ENCODE assay signal across 9 mouse cellular contexts in genomic region chr13:107923129-107924114, GRCm38 (mm10).
DNase-seq lines count a peak whose midpoint lies in the region; ATAC-seq and TF ChIP-seq lines count a peak whose summit lies in the region.
"Had no signal": no experiment of that assay in that cellular context is flagged by ENCODE, and none has a peak within 500 bp of the region (broad histone marks: within the 10 kb centered on the region; RNA-seq: fewer than 3 reads in every experiment).

No protein-coding gene starts in this region.

- H3K9ac ChIP-seq in kidney, embryonic 16.5 days (replicated peaks; ENCODE audit: low read length), result no peak overlapping the region
- peak overlapping the region; percentile 25; the same call in 1 of the 2 replicates for H3K9ac ChIP-seq in embryonic facial prominence, embryonic 14.5 days (ENCODE audit: low read depth, low read length)
- H3K9ac ChIP-seq in stomach, embryonic 15.5 days, result no peak overlapping the region

- H3K4me1 ChIP-seq in kidney, embryonic 16.5 days (ENCODE audit: insufficient read depth, low read length), result no peaks in the 10 kb centered on the region; the same call in 1 of the 2 replicates
- peaks cover 12% of the 10 kb centered on the region; the same call in 1 of the 2 replicates for H3K4me1 ChIP-seq in embryonic facial prominence, embryonic 14.5 days (ENCODE audit: control insufficient read depth, insufficient read depth, low read length)
- 0 out of 2 replicates have a peak, but pooled peaks cover 6% of the 10 kb centered on the region for H3K4me1 ChIP-seq in stomach, embryonic 15.5 days

- WGBS in kidney, embryonic 16.5 days, result 53% methylated on average over 19 of the region's 19 CpGs
- 36% methylated on average over 19 of the region's 19 CpGs for WGBS in embryonic facial prominence, embryonic 14.5 days
- 45% methylated on average over 19 of the region's 19 CpGs for WGBS in stomach, embryonic 15.5 days

- H3K27me3 ChIP-seq in kidney, embryonic 16.5 days (ENCODE audit: insufficient read depth, low read length), result no peaks in the 10 kb centered on the region
- H3K27me3 ChIP-seq in embryonic facial prominence, embryonic 14.5 days (replicated peaks; ENCODE audit: control insufficient read depth, insufficient read depth, low read length), result no peaks in the 10 kb centered on the region
- H3K27me3 ChIP-seq in stomach, embryonic 15.5 days (replicated peaks), result no peaks in the 10 kb centered on the region

- intact Hi-C loops in heart, postnatal 10 days (cut with DNase I), result no loop called here

- no peak for TF ChIP-seq CTCF in brain, embryonic 14.5 days (IDR thresholded peaks at IDR 0.05; ENCODE audit: borderline replicate concordance, extremely low read depth, insufficient read depth, insufficient read length)

- no peak overlapping the region for H3K4me2 ChIP-seq in kidney, embryonic 16.5 days (replicated peaks; ENCODE audit: low read depth, low read length)
- peak overlapping the region; percentile 38 for H3K4me2 ChIP-seq in embryonic facial prominence, embryonic 14.5 days (ENCODE audit: low read depth, low read length)
- H3K4me2 ChIP-seq in stomach, embryonic 15.5 days, result peak overlapping the region; percentile 27

- TF ChIP-seq POLR2A in brain, embryonic 14.5 days (IDR thresholded peaks at IDR 0.05; ENCODE audit: borderline replicate concordance, extremely low read depth, insufficient read depth, insufficient read length, poor library complexity, severe bottlenecking), result no peak

- ATAC-seq in kidney, embryonic 16.5 days (ENCODE audit: low FRiP score, low TSS enrichment), result peak; percentile 42; the same call in 1 of the 2 replicates
- peak; percentile 85 for ATAC-seq in embryonic facial prominence, embryonic 14.5 days (ENCODE audit: low read depth)
- peak; percentile 62; the same call in 1 of the 2 replicates for ATAC-seq in stomach, embryonic 15.5 days (ENCODE audit: insufficient read depth, low FRiP score, low read depth)

- no peak overlapping the region for H3K4me3 ChIP-seq in kidney, embryonic 16.5 days (ENCODE audit: low read length)
- no peak overlapping the region for H3K4me3 ChIP-seq in embryonic facial prominence, embryonic 14.5 days (ENCODE audit: low read depth, low read length)
- H3K4me3 ChIP-seq in stomach, embryonic 15.5 days (replicated peaks), result no peak overlapping the region

- no peaks in the 10 kb centered on the region for H3K36me3 ChIP-seq in kidney, embryonic 16.5 days (ENCODE audit: insufficient read depth, low read length)
- H3K36me3 ChIP-seq in embryonic facial prominence, embryonic 14.5 days (ENCODE audit: control insufficient read depth, insufficient read depth, low read length), result no peaks in the 10 kb centered on the region
- H3K36me3 ChIP-seq in stomach, embryonic 15.5 days, result no peaks in the 10 kb centered on the region
- H3K36me3 ChIP-seq: G1E had no signal

- H3K9me3 ChIP-seq in kidney, embryonic 16.5 days (ENCODE audit: low read length), result no peaks in the 10 kb centered on the region
- H3K9me3 ChIP-seq in embryonic facial prominence, embryonic 14.5 days (ENCODE audit: control insufficient read depth, low read length), result no peaks in the 10 kb centered on the region
- H3K9me3 ChIP-seq in stomach, embryonic 15.5 days, result no peaks in the 10 kb centered on the region
- H3K9me3 ChIP-seq: G1E had no signal

- H3K27ac ChIP-seq in kidney, embryonic 16.5 days (ENCODE audit: low read length), result no peak overlapping the region
- H3K27ac ChIP-seq in embryonic facial prominence, embryonic 14.5 days (replicated peaks; ENCODE audit: low read depth, low read length), result peak overlapping the region; percentile 25
- H3K27ac ChIP-seq in stomach, embryonic 15.5 days, result peak overlapping the region; percentile 54

- no peak for DNase-seq in kidney, adult 11 months
- DNase-seq in brain, embryonic 14.5 days (ENCODE audit: low read depth), result peak; percentile 93
- peak; percentile 91 for DNase-seq in embryonic facial prominence, embryonic 14.5 days (ENCODE audit: low spot score)
- DNase-seq in heart, postnatal 10 days, result peak; percentile 29 to 33
- DNase-seq in kidney, postnatal 10 days, result no peak
- no peak for DNase-seq in thymus, postnatal 36 days

Comparison
In these comparisons a context has a peak if more than half of its experiments do, and no peak if none do; other contexts are left out.
1. DNase-seq: peak in brain, embryonic 14.5 days (single experiment), embryonic facial prominence, embryonic 14.5 days (single experiment) and heart, postnatal 10 days (2 of 2); none in kidney, adult 11 months (single experiment), kidney, postnatal 10 days (single experiment) and thymus, postnatal 36 days (0 of 2).
2. Peak in every context shown above with its lines, with median percentiles within 50 percentile points of each other: ATAC-seq.